Mouse (Mus musculus): Measurements from ENCODE around the gene Cxcr3. TPM values are rescaled to one million over a fixed set of nuclear protein-coding genes. Genes with fewer than 3 reads are reported as not detected.

The Cxcr3 gene
- polyA plus RNA-seq, 2 experiments = 0.36 to 0.62 TPM

GRCm38 (mm10) chrX:101740335-101741063, 6.4 kb upstream of the Cxcr3 start:
- Histone ChIP-seq H3K9ac (ENCODE audit: low read depth, low read length, severe bottlenecking) (no peak overlapping the region), H3K27me3 (ENCODE audit: control insufficient read depth, insufficient read depth, low read length) (no peaks in the 10 kb centered on the region; the same call in 1 of the 2 replicates), H3K9me3 (ENCODE audit: control insufficient read depth, low read length) (no peaks in the 10 kb centered on the region), H3K27ac (replicated peaks; ENCODE audit: low read depth, low read length) (no peak overlapping the region), H3K4me1 (ENCODE audit: control insufficient read depth, insufficient read depth, low read length) (no peaks in the 10 kb centered on the region), H3K4me3 (replicated peaks; ENCODE audit: low read length) (no peak overlapping the region), H3K36me3 (ENCODE audit: control insufficient read depth, insufficient read depth, low read length) (no peaks in the 10 kb centered on the region), H3K4me2 (replicated peaks; ENCODE audit: low read depth, low read length, severe bottlenecking) (no peak overlapping the region)
- DNase-seq (ENCODE audit: low spot score) = no peak
- WGBS = 50% methylated on average over 6 of the region's 6 CpGs
- no peak for TF ChIP-seq POLR2A (IDR thresholded peaks at IDR 0.05; ENCODE audit: borderline replicate concordance, extremely low read depth, insufficient read depth, insufficient read length)
- no peak for ATAC-seq (ENCODE audit: low FRiP score, low read depth)

GRCm38 (mm10) chrX:101737201-101737600, 3.1 kb upstream of the Cxcr3 start:
- DNase-seq (ENCODE audit: low spot score) (no peak), ATAC-seq (ENCODE audit: low FRiP score, low read depth) (no peak)
- no peak overlapping the region for H3K27ac ChIP-seq (replicated peaks; ENCODE audit: low read depth, low read length)
- no peak overlapping the region for H3K9ac ChIP-seq (ENCODE audit: low read depth, low read length, severe bottlenecking)
- H3K27me3 ChIP-seq (ENCODE audit: control insufficient read depth, insufficient read depth, low read length) = no peaks in the 10 kb centered on the region; the same call in 1 of the 2 replicates
- no peak overlapping the region for H3K4me3 ChIP-seq (replicated peaks; ENCODE audit: low read length)
- H3K4me1 ChIP-seq (ENCODE audit: control insufficient read depth, insufficient read depth, low read length) = no peaks in the 10 kb centered on the region
- no peaks in the 10 kb centered on the region for H3K9me3 ChIP-seq (ENCODE audit: control insufficient read depth, low read length)
- H3K4me2 ChIP-seq (replicated peaks; ENCODE audit: low read depth, low read length, severe bottlenecking) = no peak overlapping the region
- H3K36me3 ChIP-seq (ENCODE audit: control insufficient read depth, insufficient read depth, low read length) = no peaks in the 10 kb centered on the region
- TF ChIP-seq POLR2A (IDR thresholded peaks at IDR 0.05; ENCODE audit: borderline replicate concordance, extremely low read depth, insufficient read depth, insufficient read length) = no peak

GRCm38 (mm10) chrX:101734981-101735380, 912 bp upstream of the Cxcr3 start:
- TF ChIP-seq POLR2A (IDR thresholded peaks at IDR 0.05; ENCODE audit: borderline replicate concordance, extremely low read depth, insufficient read depth, insufficient read length) = no peak
- Histone ChIP-seq H3K4me2 (replicated peaks; ENCODE audit: low read depth, low read length, severe bottlenecking) (no peak overlapping the region), H3K27ac (replicated peaks; ENCODE audit: low read depth, low read length) (no peak overlapping the region), H3K27me3 (ENCODE audit: control insufficient read depth, insufficient read depth, low read length) (no peaks in the 10 kb centered on the region; the same call in 1 of the 2 replicates), H3K36me3 (ENCODE audit: control insufficient read depth, insufficient read depth, low read length) (no peaks in the 10 kb centered on the region), H3K9me3 (ENCODE audit: control insufficient read depth, low read length) (no peaks in the 10 kb centered on the region), H3K9ac (ENCODE audit: low read depth, low read length, severe bottlenecking) (no peak overlapping the region), H3K4me3 (replicated peaks; ENCODE audit: low read length) (no peak overlapping the region), H3K4me1 (ENCODE audit: control insufficient read depth, insufficient read depth, low read length) (no peaks in the 10 kb centered on the region)
- ATAC-seq (ENCODE audit: low FRiP score, low read depth) = no peak
- DNase-seq (ENCODE audit: low spot score) = no peak
- WGBS = 64% methylated on average over 5 of the region's 5 CpGs

- no peak for DNase-seq (ENCODE audit: low spot score)
- Histone ChIP-seq H3K4me1 (ENCODE audit: control insufficient read depth, insufficient read depth, low read length) (no peaks in the 10 kb centered on the region), H3K9me3 (ENCODE audit: control insufficient read depth, low read length) (no peaks in the 10 kb centered on the region), H3K36me3 (ENCODE audit: control insufficient read depth, insufficient read depth, low read length) (no peaks in the 10 kb centered on the region), H3K27ac (replicated peaks; ENCODE audit: low read depth, low read length) (no peak overlapping the region), H3K4me3 (replicated peaks; ENCODE audit: low read length) (no peak overlapping the region), H3K27me3 (ENCODE audit: control insufficient read depth, insufficient read depth, low read length) (no peaks in the 10 kb centered on the region; the same call in 1 of the 2 replicates), H3K9ac (ENCODE audit: low read depth, low read length, severe bottlenecking) (no peak overlapping the region), H3K4me2 (replicated peaks; ENCODE audit: low read depth, low read length, severe bottlenecking) (no peak overlapping the region)
- 91% methylated on average over 3 of the region's 3 CpGs for WGBS
- no peak for TF ChIP-seq POLR2A (IDR thresholded peaks at IDR 0.05; ENCODE audit: borderline replicate concordance, extremely low read depth, insufficient read depth, insufficient read length)
- ATAC-seq (ENCODE audit: low FRiP score, low read depth) = no peak
These were observed 781 bp downstream of the Cxcr3 start for GRCm38 (mm10) chrX:101733288-101733687.

- Histone ChIP-seq H3K27ac (replicated peaks; ENCODE audit: low read depth, low read length) (no peak overlapping the region), H3K4me2 (replicated peaks; ENCODE audit: low read depth, low read length, severe bottlenecking) (no peak overlapping the region), H3K9ac (ENCODE audit: low read depth, low read length, severe bottlenecking) (no peak overlapping the region), H3K4me1 (ENCODE audit: control insufficient read depth, insufficient read depth, low read length) (no peaks in the 10 kb centered on the region), H3K36me3 (ENCODE audit: control insufficient read depth, insufficient read depth, low read length) (no peaks in the 10 kb centered on the region), H3K4me3 (replicated peaks; ENCODE audit: low read length) (no peak overlapping the region), H3K9me3 (ENCODE audit: control insufficient read depth, low read length) (no peaks in the 10 kb centered on the region), H3K27me3 (ENCODE audit: control insufficient read depth, insufficient read depth, low read length) (no peaks in the 10 kb centered on the region; the same call in 1 of the 2 replicates)
- ATAC-seq (ENCODE audit: low FRiP score, low read depth) (no peak), DNase-seq (ENCODE audit: low spot score) (no peak)
- WGBS = 68% methylated on average over 12 of the region's 12 CpGs
- TF ChIP-seq POLR2A (IDR thresholded peaks at IDR 0.05; ENCODE audit: borderline replicate concordance, extremely low read depth, insufficient read depth, insufficient read length) = no peak
These were observed 1.4 kb downstream of the Cxcr3 start for GRCm38 (mm10) chrX:101732644-101733043.

Data from limb, embryonic 14.5 days (tissue).